Mouse (Mus musculus) erythroblast, embryonic 14.5 days (primary cell): ENCODE results near the gene Sync. TPM values are rescaled to one million over a fixed set of nuclear protein-coding genes. Genes with fewer than 3 reads are reported as not detected.

Source experiments
- H3K27me3 ChIP-seq: 2 replicates; pipeline ENCODE4 v1.6.1; 2012; ENCODE audit warnings: inconsistent platforms; ENCODE audit not compliant: control insufficient read depth
- H3K36me3 ChIP-seq: 2 replicates; pipeline ENCODE4 v1.6.1; 2012; ENCODE audit warnings: mild to moderate bottlenecking, inconsistent platforms; ENCODE audit not compliant: control insufficient read depth
- H3K4me1 ChIP-seq: 2 replicates; pipeline ENCODE4 v1.6.1; 2012; ENCODE audit warnings: inconsistent platforms; ENCODE audit not compliant: control insufficient read depth
- H3K4me3 ChIP-seq: replicated peaks from 2 replicates; pipeline ENCODE3; 2012; ENCODE audit warnings: moderate library complexity, mild to moderate bottlenecking, inconsistent platforms
- H3K9me3 ChIP-seq: 2 replicates; pipeline ENCODE4 v1.6.1; 2012; ENCODE audit warnings: low read length, inconsistent platforms, mixed read lengths; ENCODE audit not compliant: control insufficient read depth
- GATA1 ChIP-seq: IDR thresholded peaks from 2 replicates; pipeline ENCODE4 v1.6.1; 2012; ENCODE audit warnings: low read length, inconsistent platforms, mixed read lengths
- TAL1 ChIP-seq: IDR thresholded peaks from 3 replicates; pipeline ENCODE4 v1.6.1; 2012; ENCODE audit warnings: low read length, inconsistent platforms, mixed read lengths
- polyA plus RNA-seq: library from polyadenylated mRNA; stranded (reverse); fragments of >175 nt; gene quantifications from 2 replicates; pipeline ENCODE4 v1.2.3, GENCODE M21; 2012

Gene Sync
- not detected in 2 replicates for polyA plus RNA-seq

- Histone ChIP-seq H3K27me3 (peaks cover 59% of the 10 kb centered on the region), H3K4me3 (peak within 1 kb of the TSS; percentile 38), H3K4me1 (peaks cover 9% of the 10 kb centered on the region), H3K9me3 (no peaks in the 10 kb centered on the region), H3K36me3 (no peaks in the 10 kb centered on the region)
- TF ChIP-seq GATA1 (no peak), TAL1 (no peak)
These were observed at the start of gene Sync for GRCm38 (mm10) chr4:129287472-129287981. TSS of gene Sync (plus strand) at chr4:129287617.

DNA sequence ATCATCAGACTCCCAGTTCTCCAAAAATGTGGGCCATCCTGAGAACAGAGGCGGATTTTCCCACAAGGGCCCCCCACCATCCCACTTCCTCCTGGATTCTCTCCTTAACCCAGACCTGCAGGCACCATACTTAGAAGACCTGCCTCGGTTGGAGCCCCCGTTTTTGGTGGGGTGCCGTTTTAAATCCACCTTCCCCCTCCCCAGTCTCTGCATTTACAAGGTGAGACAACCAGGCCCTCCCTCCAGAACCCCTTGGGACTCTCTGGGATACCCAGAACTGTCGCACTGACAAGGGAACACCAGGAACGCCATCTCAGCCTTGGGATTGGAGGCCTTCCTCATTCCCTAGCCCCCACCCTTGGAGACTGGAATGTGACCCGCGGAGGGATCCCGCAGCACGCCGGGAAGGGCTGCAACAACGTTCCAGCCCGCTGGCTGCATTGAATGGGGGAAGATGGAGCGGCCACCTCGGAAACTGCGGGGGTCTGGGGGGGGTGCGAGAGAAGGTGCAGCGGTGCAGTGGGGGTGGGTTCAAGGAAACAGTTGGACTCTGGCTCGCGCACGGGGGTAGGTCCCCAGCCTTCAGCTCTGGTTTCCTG is 49.5 kb upstream of the Sync start:
- H3K4me1 ChIP-seq = peaks cover 68% of the 10 kb centered on the region
- no peak for TF ChIP-seq GATA1
- TF ChIP-seq TAL1 = no peak
- peaks cover 54% of the 10 kb centered on the region for H3K27me3 ChIP-seq
- peak overlapping the region; percentile 62 for H3K4me3 ChIP-seq
- no peaks in the 10 kb centered on the region for H3K9me3 ChIP-seq
- no peaks in the 10 kb centered on the region for H3K36me3 ChIP-seq

- peak overlapping the region; percentile 62 for H3K4me3 ChIP-seq
- no peaks in the 10 kb centered on the region for H3K9me3 ChIP-seq
- peaks cover 62% of the 10 kb centered on the region for H3K4me1 ChIP-seq
- no peaks in the 10 kb centered on the region for H3K36me3 ChIP-seq
- peaks cover 55% of the 10 kb centered on the region for H3K27me3 ChIP-seq
- TF ChIP-seq GATA1 = no peak
- TF ChIP-seq TAL1 = no peak
These were observed 48.8 kb upstream of the Sync start for GRCm38 (mm10) chr4:129238579-129239016.

- Histone ChIP-seq H3K36me3 (no peaks in the 10 kb centered on the region), H3K27me3 (peaks cover 57% of the 10 kb centered on the region), H3K9me3 (no peaks in the 10 kb centered on the region), H3K4me3 (peak overlapping the region; percentile 62), H3K4me1 (peaks cover 61% of the 10 kb centered on the region)
- TF ChIP-seq GATA1 (no peak), TAL1 (no peak)
These were observed 48.3 kb upstream of the Sync start for GRCm38 (mm10) chr4:129239075-129239474.

DNA sequence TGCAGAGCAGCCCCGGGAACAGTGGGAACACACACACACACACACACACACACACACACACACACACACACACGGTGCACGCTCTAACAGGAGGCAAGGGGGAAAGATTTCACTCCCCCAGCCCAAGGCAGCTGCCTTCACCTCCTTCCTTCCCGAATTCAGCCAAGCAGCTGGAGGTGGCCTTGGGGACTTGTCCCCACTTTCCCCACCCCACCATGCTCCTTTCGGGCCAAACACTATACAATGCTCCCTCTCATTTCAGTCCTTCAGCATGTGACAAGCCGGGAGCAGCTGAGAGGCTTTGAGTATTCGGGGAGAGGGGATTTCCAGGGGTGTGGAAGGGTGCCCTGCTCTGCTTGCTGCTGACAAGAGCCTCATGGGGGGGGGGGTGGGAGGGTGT is 45.5 kb upstream of the Sync start:
- Histone ChIP-seq H3K36me3 (no peaks in the 10 kb centered on the region), H3K9me3 (no peaks in the 10 kb centered on the region; the same call in 1 of the 2 replicates), H3K4me1 (peaks cover 44% of the 10 kb centered on the region), H3K27me3 (peaks cover 86% of the 10 kb centered on the region), H3K4me3 (no peak overlapping the region)
- TF ChIP-seq TAL1 (no peak), GATA1 (no peak)

GRCm38 (mm10) chr4:129242327-129242726 is 45.1 kb upstream of the Sync start:
- no peaks in the 10 kb centered on the region; the same call in 1 of the 2 replicates for H3K9me3 ChIP-seq
- no peak overlapping the region for H3K4me3 ChIP-seq
- H3K4me1 ChIP-seq = peaks cover 40% of the 10 kb centered on the region
- TF ChIP-seq GATA1 (no peak), TAL1 (no peak)
- H3K27me3 ChIP-seq = peaks cover 88% of the 10 kb centered on the region
- no peaks in the 10 kb centered on the region for H3K36me3 ChIP-seq

GRCm38 (mm10) chr4:129242761-129243160 is 44.7 kb upstream of the Sync start:
- H3K27me3 ChIP-seq = peaks cover 88% of the 10 kb centered on the region
- TF ChIP-seq GATA1 (no peak), TAL1 (no peak)
- H3K4me1 ChIP-seq = peaks cover 40% of the 10 kb centered on the region
- H3K9me3 ChIP-seq = peaks cover 1% of the 10 kb centered on the region; the same call in 1 of the 2 replicates
- H3K36me3 ChIP-seq = no peaks in the 10 kb centered on the region
- H3K4me3 ChIP-seq = no peak overlapping the region

- no peaks in the 10 kb centered on the region for H3K36me3 ChIP-seq
- H3K4me3 ChIP-seq = no peak overlapping the region
- peaks cover 3% of the 10 kb centered on the region; the same call in 1 of the 2 replicates for H3K9me3 ChIP-seq
- peaks cover 88% of the 10 kb centered on the region for H3K27me3 ChIP-seq
- peaks cover 32% of the 10 kb centered on the region for H3K4me1 ChIP-seq
- TF ChIP-seq GATA1 (no peak), TAL1 (no peak)
These were observed 42.6 kb upstream of the Sync start for GRCm38 (mm10) chr4:129244802-129245201.

DNA sequence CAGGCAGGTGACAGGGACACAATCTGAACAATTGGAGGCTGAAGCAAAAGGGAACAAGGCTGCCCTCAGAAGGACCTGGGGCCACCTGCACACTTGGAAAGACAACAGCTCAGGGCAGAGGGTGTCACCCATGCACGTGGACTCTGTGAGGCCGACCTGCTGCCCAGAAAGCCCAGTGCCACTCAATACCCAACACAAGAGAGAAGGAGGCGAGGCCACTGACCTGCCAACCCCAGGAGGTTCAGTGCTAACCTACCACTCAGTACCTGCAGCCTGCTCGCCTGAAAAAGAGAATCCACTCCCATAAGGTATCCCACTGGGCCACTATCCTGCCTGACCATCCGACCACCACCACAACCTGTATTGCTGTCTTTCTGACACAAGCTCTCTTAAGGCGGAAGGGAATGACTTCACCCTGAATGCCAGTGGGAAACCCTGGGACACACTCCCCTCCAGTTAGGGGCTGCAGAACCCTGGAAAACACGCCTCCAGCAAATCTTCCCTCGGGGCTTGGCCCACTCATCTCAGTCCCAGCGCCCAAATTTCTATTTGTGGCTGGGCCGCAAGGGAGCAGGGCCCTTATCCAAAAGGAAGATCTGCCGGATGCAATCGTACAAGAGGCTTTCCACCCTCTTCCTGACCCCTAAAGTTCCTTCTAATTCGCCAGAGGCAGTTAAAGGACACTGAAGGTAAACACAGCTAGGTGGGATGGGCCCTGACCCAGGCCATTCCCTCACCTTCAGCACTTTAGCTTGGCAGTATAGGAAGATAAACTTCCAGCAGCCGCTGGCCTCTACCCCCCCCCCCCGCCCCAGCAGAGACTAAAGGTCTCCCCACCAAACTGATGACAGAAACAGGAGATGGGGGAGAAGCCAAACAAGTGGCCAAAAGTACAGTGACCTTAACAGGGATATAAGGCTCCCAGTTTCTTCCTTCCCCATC is 40.8 kb upstream of the Sync start:
- Histone ChIP-seq H3K9me3 (peaks cover 3% of the 10 kb centered on the region; the same call in 1 of the 2 replicates), H3K4me3 (no peak overlapping the region), H3K4me1 (peaks cover 39% of the 10 kb centered on the region), H3K36me3 (no peaks in the 10 kb centered on the region), H3K27me3 (peaks cover 89% of the 10 kb centered on the region)
- TF ChIP-seq TAL1 (no peak), GATA1 (no peak)
